29 mouse cellular contexts compared by ENCODE assay signal in the genomic region with DNA sequence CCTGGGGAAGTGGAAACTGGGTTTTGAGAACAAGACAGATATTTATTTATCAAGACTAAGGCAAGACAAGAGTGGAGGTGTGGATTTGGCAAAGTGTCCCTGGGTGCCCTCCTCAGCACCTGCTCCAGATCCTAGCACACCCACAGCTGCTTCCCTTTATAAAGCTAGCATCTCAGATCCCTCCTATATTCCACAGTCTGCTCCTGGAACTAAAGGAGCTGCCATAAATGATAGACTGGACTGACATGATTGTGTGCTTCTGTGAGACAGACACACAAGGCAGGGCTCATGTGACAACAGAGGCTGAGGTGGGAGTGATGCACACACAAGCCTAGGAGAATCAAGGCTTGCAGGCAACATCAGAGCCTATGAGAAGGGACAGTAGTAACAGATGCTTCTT. TPM values are rescaled to one million over a fixed set of nuclear protein-coding genes. Genes with fewer than 3 reads are reported as not detected.
"Had no signal": no experiment of that assay in that cellular context is flagged by ENCODE, and none has a peak within 500 bp of the region (broad histone marks: within the 10 kb centered on the region; RNA-seq: fewer than 3 reads in every experiment).

No protein-coding gene starts in this region.

- H3K4me3 ChIP-seq: limb, embryonic 10.5 days; limb, embryonic 13.5 days; liver, embryonic 12.5 days; liver, embryonic 15.5 days; lung, embryonic 15.5 days; megakaryocyte, embryonic 14.5 days; midbrain, embryonic 10.5 days; midbrain, embryonic 13.5 days; myocyte; neural tube, embryonic 13.5 days had no signal

- DNase-seq: kidney, adult 18-20 months; kidney, adult 9 months; kidney, postnatal 14 days; kidney, postnatal 4 days; liver; lung, adult 18-20 months; lung, postnatal 10 days; lung, postnatal 36 days; retina, postnatal 1 day; thymus, postnatal 14 days; thymus, postnatal 4 days had no signal

- H3K27ac ChIP-seq: limb, embryonic 10.5 days; limb, embryonic 13.5 days; liver, embryonic 12.5 days; liver, embryonic 15.5 days; lung, embryonic 15.5 days; midbrain, embryonic 10.5 days; midbrain, embryonic 13.5 days; neural tube, embryonic 13.5 days; stomach, postnatal 0 days had no signal

RNA-seq across cellular contexts. Expression of a gene that starts 22.0 kb away (rescaled TPM):
- total RNA-seq: layer of hippocampus, adult 18-20 months; layer of hippocampus, postnatal 14 days; left cerebral cortex, postnatal 10 days; monocyte, adult 5-6 weeks; neutrophil, adult 5-6 weeks had no signal
- polyA plus RNA-seq: kidney, embryonic 16.5 days; limb, embryonic 10.5 days; liver, embryonic 15.5 days; lung, embryonic 15.5 days; midbrain, embryonic 10.5 days; midbrain, embryonic 13.5 days; midbrain, embryonic 16.5 days; neural tube, embryonic 13.5 days had no signal
